Mouse (Mus musculus) liver, embryonic 15.5 days (tissue): ENCODE measurements around the gene Galnt2. TPM values are rescaled to one million over a fixed set of nuclear protein-coding genes. Genes with fewer than 3 reads are reported as not detected.

Source experiments
- ATAC-seq: fragments of 200-750 bp; cut with Nextera tagmentation; 2 replicates; pipeline ENCODE4 v1.8.0; 2017; ENCODE audit warnings: moderate number of reproducible peaks, mild to moderate bottlenecking, moderate library complexity; ENCODE audit not compliant: insufficient read depth
- H3K27ac ChIP-seq: fragments of 300-500 bp; sonication (generic); replicated peaks from 2 replicates; pipeline ENCODE4 v1.5.1; 2015; ENCODE audit warnings: mild to moderate bottlenecking, inconsistent platforms
- H3K27me3 ChIP-seq: fragments of 300-500 bp; sonication (generic); 2 replicates; pipeline ENCODE4 v1.6.1; 2015; ENCODE audit warnings: mild to moderate bottlenecking, inconsistent platforms
- H3K36me3 ChIP-seq: fragments of 300-500 bp; sonication (generic); replicated peaks from 2 replicates; pipeline ENCODE4 v1.6.1; 2015; ENCODE audit warnings: moderate library complexity, mild to moderate bottlenecking, inconsistent platforms
- H3K4me1 ChIP-seq: fragments of 300-500 bp; sonication (generic); replicated peaks from 2 replicates; pipeline ENCODE4 v1.6.1; 2015; ENCODE audit warnings: inconsistent platforms
- H3K4me2 ChIP-seq: fragments of 300-500 bp; sonication (generic); 2 replicates; pipeline ENCODE4 v1.6.1; 2015; ENCODE audit warnings: moderate library complexity, mild to moderate bottlenecking, inconsistent platforms
- H3K4me3 ChIP-seq: fragments of 300-500 bp; sonication (generic); replicated peaks from 2 replicates; pipeline ENCODE4 v1.5.1; 2015; ENCODE audit warnings: mild to moderate bottlenecking, inconsistent platforms
- H3K9ac ChIP-seq: fragments of 300-500 bp; sonication (generic); 2 replicates; pipeline ENCODE4 v1.6.1; 2015; ENCODE audit warnings: moderate library complexity, mild to moderate bottlenecking, inconsistent platforms
- H3K9me3 ChIP-seq: fragments of 300-500 bp; sonication (generic); replicated peaks from 2 replicates; pipeline ENCODE4 v1.6.1; 2016; ENCODE audit warnings: inconsistent platforms
- WGBS: fragments of 180-500 bp; shearing (Covaris S2); methylation state at CpG from one replicate; pipeline ENCODE4 v1.1.7; 2015; ENCODE audit warnings: mixed read lengths; ENCODE audit not compliant: insufficient replicate concordance; 5-methylcytosine and 5-hydroxymethylcytosine counted together
- polyA plus RNA-seq: library from polyadenylated mRNA; unstranded; fragments of >200 nt; fragmentation: Nextera tagmentation; extraction: Ambion mirVana; gene quantifications from 2 replicates; pipeline ENCODE4 v1.2.1, GENCODE M21; 2015

Gene Galnt2
- polyA plus RNA-seq, 1 experiment from 2014 or later: 17.0 TPM

DNA sequence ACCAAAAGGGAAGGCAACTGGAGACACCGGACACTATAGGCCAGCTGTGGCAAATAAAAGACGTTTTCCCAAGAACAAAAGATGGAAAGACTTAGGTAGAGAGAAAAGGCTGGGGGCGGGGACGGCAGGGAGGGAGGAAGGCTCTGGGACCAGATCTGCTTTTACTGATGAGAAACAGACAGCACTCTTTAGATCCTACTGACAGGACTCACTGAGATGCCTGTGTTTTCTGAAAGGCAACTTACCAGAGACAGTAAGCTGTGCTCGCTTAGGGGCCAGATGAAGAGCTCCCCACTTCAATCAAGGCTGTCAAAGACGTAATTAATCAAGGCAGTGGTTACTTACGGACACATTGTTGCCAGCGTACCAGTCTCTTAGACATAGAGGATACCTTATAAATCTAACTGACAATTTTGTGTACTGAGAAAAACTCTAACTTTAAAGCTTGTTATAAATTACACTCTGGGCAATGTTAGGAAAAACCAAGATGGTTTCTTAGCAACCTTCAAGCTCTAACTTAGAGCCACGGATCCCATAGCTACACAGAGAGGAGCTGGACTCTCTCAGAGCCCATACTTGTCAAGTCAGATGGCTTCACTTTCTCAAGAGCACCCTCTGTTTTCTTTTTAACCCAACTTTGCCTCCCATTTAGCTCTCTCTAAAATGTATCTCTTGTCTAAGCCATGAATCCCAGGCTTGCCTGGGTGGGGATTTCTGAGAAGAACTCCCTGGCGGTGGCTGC is 161.3 kb downstream of the Galnt2 start:
- 57% methylated on average over 10 of the region's 10 CpGs for WGBS
- no peak overlapping the region for H3K4me3 ChIP-seq
- no peaks in the 10 kb centered on the region for H3K9me3 ChIP-seq
- H3K9ac ChIP-seq: no peak overlapping the region
- H3K27ac ChIP-seq: no peak overlapping the region
- no peaks in the 10 kb centered on the region for H3K36me3 ChIP-seq
- H3K4me2 ChIP-seq: no peak overlapping the region
- no peaks in the 10 kb centered on the region for H3K4me1 ChIP-seq
- ATAC-seq: no peak
- H3K27me3 ChIP-seq: no peaks in the 10 kb centered on the region

DNA sequence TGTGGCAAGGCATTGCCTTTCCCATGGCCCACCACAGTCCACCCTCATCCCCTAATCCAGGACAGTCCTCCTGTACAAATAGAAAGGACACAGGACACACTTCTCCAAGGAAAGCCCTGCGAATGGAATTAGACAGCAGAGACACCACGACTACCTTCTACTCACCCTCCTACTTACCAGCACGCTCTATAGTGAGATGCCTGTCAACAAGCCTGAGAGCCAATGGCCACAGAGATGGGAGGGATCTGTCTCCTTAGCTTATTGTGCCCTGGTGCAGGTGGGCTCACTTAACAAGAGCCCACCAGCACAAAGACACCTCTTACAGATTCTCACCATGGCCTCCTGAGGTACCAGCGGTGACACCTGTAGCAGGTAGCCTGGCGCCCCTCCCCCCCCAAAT is 161.8 kb downstream of the Galnt2 start:
- H3K9ac ChIP-seq: no peak overlapping the region
- no peak for ATAC-seq
- WGBS: 55% methylated on average over 5 of the region's 5 CpGs
- H3K4me2 ChIP-seq: no peak overlapping the region
- H3K4me1 ChIP-seq: no peaks in the 10 kb centered on the region
- no peaks in the 10 kb centered on the region for H3K27me3 ChIP-seq
- H3K4me3 ChIP-seq: no peak overlapping the region
- H3K9me3 ChIP-seq: no peaks in the 10 kb centered on the region
- no peaks in the 10 kb centered on the region for H3K36me3 ChIP-seq
- H3K27ac ChIP-seq: no peak overlapping the region

DNA sequence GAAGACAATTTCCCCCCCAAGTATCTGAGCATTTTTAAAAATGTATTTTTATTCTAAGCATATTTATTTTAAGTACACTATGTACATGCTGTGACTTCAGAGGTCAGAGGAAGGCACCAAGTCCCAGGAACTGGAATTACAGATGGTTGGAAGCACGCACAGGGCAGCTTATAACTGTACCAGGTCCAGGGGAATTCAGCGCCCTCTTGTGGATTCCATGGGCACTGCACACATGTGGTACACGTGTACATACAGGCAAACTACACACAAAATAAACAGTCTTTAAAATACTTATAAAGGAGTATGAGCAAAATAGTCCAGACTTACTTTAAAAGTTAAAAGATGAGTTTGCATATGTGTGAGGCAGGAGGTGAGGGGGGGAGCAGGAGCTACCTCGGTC is 162.7 kb downstream of the Galnt2 start:
- no peaks in the 10 kb centered on the region for H3K4me1 ChIP-seq
- H3K9me3 ChIP-seq: no peaks in the 10 kb centered on the region
- H3K9ac ChIP-seq: no peak overlapping the region
- H3K27me3 ChIP-seq: no peaks in the 10 kb centered on the region
- no peak overlapping the region for H3K27ac ChIP-seq
- H3K4me2 ChIP-seq: no peak overlapping the region
- ATAC-seq: no peak
- 55% methylated on average over 4 of the region's 4 CpGs for WGBS
- no peak overlapping the region for H3K4me3 ChIP-seq
- no peaks in the 10 kb centered on the region for H3K36me3 ChIP-seq

DNA sequence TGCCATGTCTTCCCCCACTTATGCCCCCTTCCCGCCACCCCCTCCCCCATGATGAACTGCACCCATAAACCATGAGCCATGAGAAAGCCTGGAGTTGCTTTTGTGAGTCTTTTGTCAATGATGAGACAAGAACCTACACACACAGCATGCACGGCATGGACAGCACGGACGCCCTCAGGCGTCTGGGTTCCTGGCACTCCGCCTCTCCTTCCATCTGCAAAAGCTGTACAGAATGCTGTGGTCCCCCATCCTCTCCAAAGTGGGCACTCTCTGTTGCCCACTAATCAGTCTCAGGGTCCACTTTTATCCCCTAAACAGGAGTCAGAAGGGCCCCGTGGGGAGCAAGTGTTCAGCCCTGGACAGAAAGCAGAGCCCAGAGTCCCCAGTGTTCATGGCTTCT is 163.8 kb downstream of the Galnt2 start:
- no peak for ATAC-seq
- Histone ChIP-seq H3K4me2 (no peak overlapping the region), H3K27me3 (no peaks in the 10 kb centered on the region), H3K4me3 (no peak overlapping the region), H3K9ac (no peak overlapping the region), H3K36me3 (no peaks in the 10 kb centered on the region), H3K9me3 (no peaks in the 10 kb centered on the region), H3K27ac (no peak overlapping the region), H3K4me1 (no peaks in the 10 kb centered on the region)
- WGBS: 73% methylated on average over 7 of the region's 7 CpGs

Other genes starting within 250 kb of the Galnt2 start
- gene Abcb10, start 248.3 kb upstream of the Galnt2 start, polyA plus RNA-seq: 148 and 165 TPM in 2 replicates
- 27.5 and 29.5 TPM in 2 replicates for gene Taf5l, start 210.0 kb upstream of the Galnt2 start, polyA plus RNA-seq
- gene Urb2, start 209.9 kb upstream of the Galnt2 start, polyA plus RNA-seq: 2.4 and 2.5 TPM in 2 replicates
- gene Pgbd5, start 208.3 kb downstream of the Galnt2 start, polyA plus RNA-seq: 0.15 TPM in 2 replicates